Mouse (Mus musculus) heart, postnatal 25 days (tissue): ENCODE data around the gene Nepro. TPM values are rescaled to one million over a fixed set of nuclear protein-coding genes. Genes with fewer than 3 reads are reported as not detected.
A peak's percentile ranks its signal among the peaks of the same experiment; 100 is the strongest.

Experiments used
- DNase-seq: peaks from one replicate; pipeline ENCODE4 v3.0.0; 2022; ENCODE audit warnings: low spot score
- intact Hi-C: fragments of 180-260 bp; cut with DNase I; formaldehyde crosslinking; loops from one replicate; pipeline ENCODE4 v1.15.1; 2025
- total RNA-seq, 2 experiments: library from RNA; stranded (reverse); gene quantifications; 2 replicates each; pipeline ENCODE4 v1.2.3; 2021

Nepro gene
- total RNA-seq, 2 experiments from 2014 or later: 3.5 to 4.2 TPM

GRCm38 (mm10) chr16:44697473-44698205 lies 26.5 kb upstream of the Nepro start:
- intact Hi-C loops: loop anchor here (10.0 kb wide), 1 partner anchor 53 kb away; no protein-coding TSS in a partner anchor
- DNase-seq: no peak

GRCm38 (mm10) chr16:44701155-44701554 lies 22.9 kb upstream of the Nepro start:
- intact Hi-C loops: no loop called here
- DNase-seq: no peak

- intact Hi-C loops: no loop called here
- DNase-seq: no peak
Observed at GRCm38 (mm10) chr16:44702272-44702671, 21.8 kb upstream of the Nepro start.

- no peak for DNase-seq
- intact Hi-C loops: no loop called here
Observed at GRCm38 (mm10) chr16:44703458-44703857, 20.6 kb upstream of the Nepro start.

GRCm38 (mm10) chr16:44716305-44717140 lies 7.6 kb upstream of the Nepro start:
- intact Hi-C loops: no loop called here
- DNase-seq: no peak

- intact Hi-C loops: no loop called here
- no peak for DNase-seq
Observed at GRCm38 (mm10) chr16:44717141-44717634, 6.9 kb upstream of the Nepro start.

GRCm38 (mm10) chr16:44717838-44718237 lies 6.3 kb upstream of the Nepro start:
- no peak for DNase-seq
- intact Hi-C loops: no loop called here

- intact Hi-C loops: no loop called here
- DNase-seq: no peak
Observed at GRCm38 (mm10) chr16:44719349-44719748, 4.8 kb upstream of the Nepro start.

GRCm38 (mm10) chr16:44720518-44720917 lies 3.6 kb upstream of the Nepro start:
- intact Hi-C loops: loop anchor here (10.0 kb wide), 1 partner anchor 236 kb away; no protein-coding TSS in a partner anchor
- no peak for DNase-seq

GRCm38 (mm10) chr16:44722666-44723065 lies 1.4 kb upstream of the Nepro start:
- intact Hi-C loops: loop anchor here (10.0 kb wide), 1 partner anchor 238 kb away; no protein-coding TSS in a partner anchor
- no peak for DNase-seq

- intact Hi-C loops: loop anchor here (10.0 kb wide), 1 partner anchor 240 kb away; no protein-coding TSS in a partner anchor
- DNase-seq: no peak
Observed at GRCm38 (mm10) chr16:44724847-44725246, 746 bp downstream of the Nepro start.

GRCm38 (mm10) chr16:44725286-44726223 lies 1.5 kb downstream of the Nepro start:
- intact Hi-C loops: loop anchor here (1.0 to 10.0 kb wide), 4 partner anchors 15 to 365 kb away; no protein-coding TSS in a partner anchor
- DNase-seq: peak; percentile 46

GRCm38 (mm10) chr16:44727525-44727924 lies 3.4 kb downstream of the Nepro start:
- intact Hi-C loops: loop anchor here (2.0 to 10.0 kb wide), 2 partner anchors 13 to 243 kb away; no protein-coding TSS in a partner anchor
- no peak for DNase-seq

- intact Hi-C loops: no loop called here
- no peak for DNase-seq
Observed at GRCm38 (mm10) chr16:44734059-44734458, 10.0 kb downstream of the Nepro start.

- intact Hi-C loops: no loop called here
- no peak for DNase-seq
Observed at GRCm38 (mm10) chr16:44735676-44736075, 11.6 kb downstream of the Nepro start.

- intact Hi-C loops: no loop called here
Observed at GRCm38 (mm10) chr16:44736118-44736517, 12.0 kb downstream of the Nepro start.

GRCm38 (mm10) chr16:44742753-44743152 lies 18.7 kb downstream of the Nepro start:
- intact Hi-C loops: no loop called here
- DNase-seq: no peak

More at GRCm38 (mm10) chr16:44736118-44736517, 12.0 kb downstream of the Nepro start:
- DNase-seq: no peak

GRCm38 (mm10) chr16:44745471-44745865 lies 21.4 kb downstream of the Nepro start:
- DNase-seq: no peak
- intact Hi-C loops: no loop called here

- DNase-seq: peak; percentile 69
- intact Hi-C loops: no loop called here
Observed at GRCm38 (mm10) chr16:44745866-44746562, 21.9 kb downstream of the Nepro start, which contains the start of gene Gtpbp8. Gtpbp8 (minus strand) TSS chr16:44746363.
